Mouse (Mus musculus) lung, postnatal 0 days (tissue): ENCODE results near the gene Vps37d.

ENCODE experiments used
- CTCF ChIP-seq: IDR thresholded peaks from 2 replicates; pipeline ENCODE4 v1.5.1; 2016; ENCODE audit warnings: antibody characterized with exemption, mild to moderate bottlenecking
- EP300 ChIP-seq: IDR thresholded peaks from 2 replicates; pipeline ENCODE4 v1.6.1; 2016; ENCODE audit warnings: antibody characterized with exemption, mild to moderate bottlenecking, control low read depth

DNA sequence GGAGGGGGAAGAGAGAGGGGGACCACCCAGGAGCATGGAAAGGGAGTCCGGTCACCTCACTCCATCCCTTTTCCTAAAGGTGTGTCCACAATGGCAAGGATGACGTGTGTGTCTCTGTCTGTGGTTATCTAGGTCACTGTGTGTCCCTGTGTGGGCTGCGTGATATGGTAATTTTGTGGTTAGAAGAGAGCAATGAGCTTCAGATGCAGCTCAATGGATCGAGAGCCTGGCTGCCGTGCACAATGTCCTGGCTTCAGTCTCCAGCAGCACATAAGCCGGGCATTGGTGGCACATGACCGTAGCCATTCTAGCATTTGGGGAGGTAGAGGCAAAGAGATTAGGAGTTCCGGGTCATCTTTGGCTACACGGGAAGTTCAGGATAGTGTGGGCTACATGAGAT, 38.5 kb downstream of the Vps37d start:
- no peak for TF ChIP-seq EP300
- TF ChIP-seq CTCF, result no peak
